Mouse (Mus musculus): Measurements from ENCODE around the gene Gba.

DNA sequence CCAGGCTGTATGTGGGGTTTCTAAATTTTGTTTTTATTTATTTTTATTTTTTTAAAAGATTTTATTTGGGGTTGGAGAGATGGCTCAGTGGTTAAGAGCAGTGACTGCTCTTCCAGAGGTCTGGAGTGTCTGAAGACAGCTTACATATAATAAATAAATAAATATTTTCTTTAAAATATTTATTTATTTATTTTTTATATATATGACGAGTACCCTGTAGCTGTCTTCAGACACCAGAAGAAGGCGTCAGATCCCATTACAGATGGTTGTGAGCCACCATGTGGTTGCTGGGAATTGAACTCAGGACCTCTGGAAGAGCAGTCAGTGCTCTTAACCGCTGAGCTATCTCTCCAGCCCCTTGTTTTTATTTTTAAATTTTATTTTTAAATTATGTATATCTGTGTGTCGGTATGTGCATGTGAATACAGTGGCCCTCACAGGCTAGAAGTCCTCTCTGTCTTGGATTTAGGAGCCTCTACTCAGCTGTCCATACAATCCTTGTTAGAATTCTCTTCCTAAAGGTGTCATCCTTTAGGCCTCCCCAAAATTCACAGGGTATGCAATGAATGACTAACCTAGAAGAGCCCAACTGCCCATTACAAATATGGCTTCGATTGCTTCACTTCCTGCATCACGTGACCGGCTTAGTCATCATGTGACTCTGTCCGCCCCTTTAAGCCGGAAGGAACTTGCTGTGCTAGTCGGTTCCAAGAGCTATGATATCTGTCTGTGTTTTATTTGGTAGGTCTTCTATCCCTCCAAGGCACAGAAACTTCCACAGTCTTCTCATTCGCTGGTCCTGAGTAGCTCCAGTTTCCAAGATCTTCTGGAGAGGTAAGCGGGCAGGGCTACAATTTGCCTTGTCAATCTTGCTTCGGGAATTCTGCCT lies at the start of gene Gba:
- TF ChIP-seq CTCF (IDR thresholded peaks at IDR 0.05; ENCODE audit: borderline replicate concordance, extremely low read depth, insufficient read depth, insufficient read length) (no peak), POLR2A (IDR thresholded peaks at IDR 0.05; ENCODE audit: borderline replicate concordance, extremely low read depth, insufficient read depth, insufficient read length, poor library complexity, severe bottlenecking) (no peak)

Measured in brain, embryonic 14.5 days (tissue).